Mouse (Mus musculus) layer of hippocampus, adult 2 months (tissue): ENCODE results near the gene Frrs1. TPM values are rescaled to one million over a fixed set of nuclear protein-coding genes. Genes with fewer than 3 reads are reported as not detected.
"Not testable (repeated sequence)": the region's sequence is repeated elsewhere in the genome, so short reads cannot be mapped to it uniquely, and the experiment has no call there.

ENCODE experiments used
- DNase-seq, 2 experiments: peaks; one replicate each; pipeline ENCODE4 v3.0.0; 2022; ENCODE audit warnings: low spot score in 2 of 2
- H3K27ac ChIP-seq: fragments of 200-600 bp; 2 replicates; pipeline ENCODE4 v1.8.1; 2022
- H3K4me3 ChIP-seq: fragments of 200-600 bp; 2 replicates; pipeline ENCODE4 v1.8.1; 2022; ENCODE audit warnings: mild to moderate bottlenecking
- CTCF ChIP-seq: fragments of 200-600 bp; conservative IDR thresholded peaks from 2 replicates; pipeline ENCODE4 v1.8.1; 2022; ENCODE audit warnings: antibody characterized with exemption, mild to moderate bottlenecking, moderate library complexity
- long read RNA-seq, 2 experiments: library from polyadenylated mRNA; stranded (forward); transcript quantifications; one replicate each; pipeline ENCODE4 v2.0.0; 2021; ENCODE audit warnings: borderline mapping rate in 2 of 2
- total RNA-seq, 2 experiments: library from RNA; stranded (reverse); gene quantifications; 2 replicates each; pipeline ENCODE4 v1.2.3; 2021

Gene Frrs1
- total RNA-seq = 1 to 10 TPM; 1.3 to 1.5 TPM
- long read RNA-seq, experiment 1, partial matches to known transcripts = 0 of 2 reads
- long read RNA-seq, experiment 1, other reads (novel, unspliced or antisense) = 2 of 2 reads
- long read RNA-seq, experiment 2, partial matches to known transcripts = 0 of 1 reads
- long read RNA-seq, experiment 2, other reads (novel, unspliced or antisense) = 1 of 1 reads

DNA sequence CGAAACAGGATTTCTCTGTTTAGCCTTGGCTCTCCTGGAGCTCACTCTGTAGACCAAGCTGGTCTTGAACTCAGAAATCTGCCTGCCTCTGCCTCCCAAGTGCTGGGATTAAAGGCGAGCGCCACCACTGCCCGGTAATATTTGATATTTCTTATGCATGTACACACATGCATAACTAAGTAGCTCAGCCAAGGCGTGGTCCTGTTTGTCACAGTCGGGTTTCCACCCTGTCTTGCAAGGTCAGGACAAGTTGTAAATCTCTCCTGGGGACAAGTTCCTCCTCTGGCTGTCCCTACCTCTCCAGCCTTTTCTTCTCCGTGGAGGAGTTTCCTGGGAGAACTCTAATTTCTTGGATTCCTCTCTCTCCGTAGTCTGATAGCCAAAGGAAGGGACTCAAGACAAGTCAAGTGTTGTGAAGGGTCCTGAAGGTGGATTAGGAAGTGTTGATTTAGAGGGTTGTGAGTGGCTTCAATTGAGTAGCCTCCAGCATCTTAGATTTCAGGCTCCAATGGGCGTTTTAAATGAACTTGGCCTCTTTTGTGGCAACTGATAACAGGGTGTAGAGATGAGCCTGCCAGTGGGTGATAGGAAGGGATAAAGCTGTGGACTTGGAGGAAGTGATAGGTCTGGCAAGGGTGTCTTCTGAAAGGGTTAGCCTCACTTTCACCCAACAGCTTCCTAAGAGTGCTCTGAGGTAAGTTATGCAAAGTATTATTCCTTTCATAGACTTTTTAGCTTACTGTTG, at the start of gene Frrs1:
Gene Frrs1, plus strand, starts transcription at position 524 of the 745 bp plus-strand sequence.
- no peak for DNase-seq
- TF ChIP-seq CTCF = no peak
- Histone ChIP-seq H3K27ac (no peak within 1 kb of the TSS), H3K4me3 (no peak within 1 kb of the TSS)

DNA sequence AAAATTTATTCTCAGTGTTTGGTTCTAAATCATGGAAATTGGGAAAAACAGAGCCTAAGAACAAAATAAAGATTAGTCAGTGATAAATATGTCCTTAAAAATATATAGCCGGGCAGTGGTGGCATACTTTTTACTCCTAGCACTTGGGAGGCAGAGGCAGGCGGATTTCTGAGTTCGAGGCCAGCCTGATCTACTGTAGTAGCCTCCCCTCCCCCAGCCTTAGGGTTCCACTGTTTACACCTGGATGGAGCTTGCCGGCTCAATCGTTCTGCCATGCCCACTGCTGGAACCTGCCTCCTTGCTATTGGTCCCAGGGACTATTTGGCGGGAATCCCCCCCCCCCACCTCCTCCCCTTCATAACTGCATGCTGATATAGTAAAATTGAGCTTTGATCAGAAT, 48.9 kb upstream of the Frrs1 start:
- DNase-seq, H3K27ac ChIP-seq: not testable (repeated sequence)

DNA sequence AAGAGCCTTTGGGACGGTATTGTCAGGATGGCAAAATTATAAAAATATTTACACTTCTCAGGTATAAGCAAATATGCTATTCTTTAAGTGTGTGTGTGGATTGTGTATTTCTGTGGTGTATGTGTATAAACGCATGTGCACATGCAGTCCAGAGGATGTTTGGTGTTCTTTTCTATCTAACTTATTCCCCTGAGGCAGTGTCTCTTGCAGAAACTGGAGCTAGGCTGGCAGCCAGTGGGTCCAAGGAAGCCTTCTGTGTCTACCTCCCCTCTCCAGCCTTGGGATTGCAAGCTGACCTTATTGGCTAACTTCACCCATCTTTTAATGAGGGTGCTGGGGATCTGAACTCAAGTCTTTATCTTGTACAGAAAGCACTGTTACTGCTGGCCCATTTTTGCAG, 46.3 kb upstream of the Frrs1 start:
- no peak overlapping the region for H3K4me3 ChIP-seq
- no peak for TF ChIP-seq CTCF
- H3K27ac ChIP-seq = no peak overlapping the region
- no peak for DNase-seq

More for the DNA sequence above, 48.9 kb upstream of the Frrs1 start:
- not testable (repeated sequence) for H3K4me3 ChIP-seq

DNA sequence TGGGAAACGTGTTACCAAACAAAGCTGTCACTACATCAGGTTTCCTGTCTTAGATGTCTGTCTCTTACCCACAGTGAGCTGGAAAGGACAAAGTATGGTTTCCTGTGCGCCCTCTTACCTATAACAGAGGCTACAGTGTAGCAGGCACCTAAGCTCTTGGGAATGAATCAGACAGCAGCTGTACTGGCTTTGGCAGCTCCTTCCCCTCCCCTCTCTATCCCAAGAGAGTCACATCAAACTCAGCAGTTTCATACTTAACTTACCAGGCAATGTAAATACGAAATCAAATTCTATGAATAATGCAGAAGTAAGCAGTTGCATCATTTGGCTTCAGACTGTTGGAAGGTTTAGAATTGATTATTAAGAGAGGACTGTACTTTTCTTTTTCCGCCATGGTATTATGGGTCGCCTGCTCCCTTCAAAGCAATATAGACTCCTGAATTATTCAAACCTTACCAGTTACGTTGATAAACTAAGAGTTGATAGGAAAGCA, 43.9 kb upstream of the Frrs1 start:
- Histone ChIP-seq H3K27ac (no peak overlapping the region), H3K4me3 (no peak overlapping the region)
- TF ChIP-seq CTCF = no peak
- no peak for DNase-seq

DNA sequence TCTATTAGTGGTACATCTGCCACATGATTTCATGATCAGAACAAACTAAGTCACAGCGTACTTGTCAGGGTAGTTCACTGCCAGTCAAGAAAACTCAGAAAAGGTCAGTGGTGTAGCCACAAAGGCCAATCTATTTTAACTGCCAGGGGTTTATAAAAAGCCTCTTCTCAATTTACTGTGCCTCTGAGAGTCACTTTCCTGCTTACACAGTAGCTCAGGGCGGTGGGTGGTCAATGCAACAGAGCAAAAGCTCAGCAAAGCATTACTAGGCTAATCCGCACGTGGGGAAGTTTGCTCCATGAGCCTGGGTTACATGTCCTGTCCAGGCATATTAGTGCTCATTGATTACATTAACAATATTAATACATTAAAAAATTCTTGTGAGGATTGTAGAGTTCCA, 43.3 kb upstream of the Frrs1 start:
- H3K4me3 ChIP-seq = no peak overlapping the region
- no peak for DNase-seq
- TF ChIP-seq CTCF = no peak
- H3K27ac ChIP-seq = no peak overlapping the region

DNA sequence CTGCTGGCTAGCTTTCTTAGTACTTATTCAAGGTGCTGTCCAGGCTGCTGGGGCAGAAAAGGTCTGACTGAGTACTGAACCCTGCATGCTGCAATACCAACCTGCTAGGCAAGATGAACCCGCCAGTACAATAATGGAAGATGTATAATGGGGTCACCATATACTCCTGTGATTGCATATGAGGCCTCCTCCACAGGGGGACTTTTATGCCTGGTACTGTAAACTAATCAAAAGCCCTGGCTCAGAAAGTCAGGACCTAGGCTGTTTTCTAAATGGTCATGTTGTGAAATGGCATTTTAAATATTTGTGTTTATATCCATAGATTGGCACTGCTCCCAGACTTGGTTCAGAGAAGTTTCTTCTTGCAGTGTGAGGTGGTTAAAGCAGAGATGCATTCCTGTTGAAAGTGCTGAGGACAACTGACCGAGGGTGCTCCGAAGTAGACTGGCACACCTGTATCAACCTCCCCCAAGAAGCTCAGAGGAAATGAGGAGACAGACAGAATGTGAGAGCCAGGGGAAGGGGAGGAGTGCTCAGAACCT, 42.5 kb upstream of the Frrs1 start:
- no peak for DNase-seq
- no peak for TF ChIP-seq CTCF

DNA sequence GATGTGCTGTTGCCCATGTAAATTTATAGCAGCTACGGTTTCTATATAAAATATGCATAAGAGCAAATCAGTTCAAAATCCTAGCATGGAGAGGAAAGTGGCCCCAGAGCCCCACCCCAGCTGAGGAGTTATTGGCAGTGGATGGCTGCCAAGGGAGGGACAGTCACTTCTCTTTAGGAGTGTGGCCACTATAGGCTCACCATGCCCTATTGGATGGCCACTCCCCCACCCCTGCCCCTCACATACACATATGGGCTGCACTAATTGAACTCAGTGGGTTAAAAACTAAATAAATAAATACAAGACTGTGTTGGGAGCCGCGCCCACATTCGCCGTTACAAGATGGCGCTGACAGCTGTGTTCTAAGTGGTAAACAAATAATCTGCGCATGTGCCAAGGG, 42.0 kb upstream of the Frrs1 start:
- H3K27ac ChIP-seq = no peak overlapping the region
- TF ChIP-seq CTCF = no peak
- DNase-seq = no peak
- H3K4me3 ChIP-seq = no peak overlapping the region

More for the DNA sequence above, 42.5 kb upstream of the Frrs1 start:
- H3K4me3 ChIP-seq = no peak overlapping the region
- no peak overlapping the region for H3K27ac ChIP-seq

DNA sequence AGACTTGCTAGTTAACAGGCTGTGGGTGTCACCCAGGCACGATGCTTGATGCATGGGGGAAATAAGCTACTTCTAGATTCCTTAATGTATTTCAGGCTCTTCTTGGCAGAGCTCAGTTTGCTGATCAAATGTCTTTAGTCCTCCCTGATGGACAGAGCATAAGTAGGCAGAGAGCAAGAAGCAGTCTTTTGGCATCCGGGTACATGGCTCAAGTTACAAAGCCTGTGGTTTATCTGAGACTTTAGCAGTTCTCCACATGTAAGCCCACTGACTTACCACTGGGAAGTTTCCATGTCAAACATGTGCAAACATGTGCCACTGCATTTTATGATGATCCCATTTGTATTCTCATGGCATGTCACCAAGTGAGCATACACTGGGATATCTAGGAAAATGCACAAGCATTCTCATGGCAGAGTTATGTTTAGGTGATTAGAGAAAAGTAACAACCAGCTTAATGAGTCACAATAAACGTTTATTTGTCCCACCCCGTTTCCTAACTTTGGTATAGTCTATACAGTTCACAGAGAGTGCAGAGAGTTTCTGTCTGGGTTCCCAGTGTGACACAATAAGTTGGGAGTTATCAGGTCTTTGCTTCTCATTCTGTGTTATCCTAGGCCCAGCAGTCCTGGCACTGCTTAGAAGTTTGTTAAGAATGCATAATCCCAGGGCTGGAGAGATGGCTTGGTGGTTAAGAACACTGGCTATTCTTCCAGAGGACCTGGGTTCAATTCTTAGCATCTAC, 32.6 kb upstream of the Frrs1 start:
- no peak for DNase-seq
- Histone ChIP-seq H3K4me3 (no peak overlapping the region), H3K27ac (no peak overlapping the region)
- TF ChIP-seq CTCF = no peak

DNA sequence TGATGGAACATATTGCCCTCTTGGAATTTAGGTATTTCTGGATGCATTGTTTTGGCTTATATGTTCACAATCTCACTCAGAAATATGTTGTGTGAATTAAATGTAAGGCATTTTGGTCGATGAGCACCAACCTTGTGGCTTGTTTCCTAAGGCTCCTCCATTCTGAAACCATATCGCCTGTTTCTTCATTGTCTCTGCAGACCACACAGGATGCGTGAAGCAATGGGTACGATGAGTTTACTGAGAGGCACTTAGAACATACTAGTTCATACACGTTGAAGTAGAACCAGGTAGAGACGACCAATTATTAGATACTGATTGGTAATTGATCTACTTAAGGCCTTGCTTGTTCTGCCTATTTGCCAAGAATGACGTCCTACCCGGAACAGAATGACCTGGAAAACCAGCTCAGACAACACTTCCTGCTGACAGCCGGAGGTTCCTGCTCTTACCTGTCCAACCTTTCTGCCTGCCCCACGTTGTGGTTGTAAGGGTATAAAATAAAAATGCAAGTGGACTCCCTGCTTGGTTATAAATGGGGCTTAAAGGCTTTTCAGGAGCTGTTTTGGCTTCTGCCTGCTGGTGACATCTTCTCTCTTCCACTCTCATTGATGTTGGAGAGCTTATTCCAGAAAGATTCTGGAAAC, 29.9 kb upstream of the Frrs1 start:
- no peak overlapping the region for H3K4me3 ChIP-seq
- H3K27ac ChIP-seq = no peak overlapping the region
- TF ChIP-seq CTCF = no peak
- DNase-seq = no peak

DNA sequence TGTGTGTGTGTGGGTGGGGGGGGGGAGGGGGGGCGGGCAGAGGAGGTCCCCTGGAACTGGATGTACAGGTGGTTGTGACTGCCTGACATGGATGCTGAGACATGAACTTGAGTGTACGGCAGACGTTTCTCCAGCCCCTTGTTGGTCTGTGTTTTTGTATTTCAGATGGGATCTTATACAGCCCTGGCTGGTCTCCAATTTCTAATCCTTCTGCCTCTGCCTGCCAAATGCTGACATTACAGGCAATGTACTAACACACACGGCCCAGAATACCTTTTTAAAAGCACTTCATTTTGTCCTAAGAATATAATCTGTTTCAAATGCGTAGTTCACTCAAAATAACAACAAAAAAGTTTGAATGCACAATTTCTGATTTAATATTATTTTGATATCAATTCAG, 27.9 kb upstream of the Frrs1 start:
- no peak overlapping the region for H3K4me3 ChIP-seq

DNA sequence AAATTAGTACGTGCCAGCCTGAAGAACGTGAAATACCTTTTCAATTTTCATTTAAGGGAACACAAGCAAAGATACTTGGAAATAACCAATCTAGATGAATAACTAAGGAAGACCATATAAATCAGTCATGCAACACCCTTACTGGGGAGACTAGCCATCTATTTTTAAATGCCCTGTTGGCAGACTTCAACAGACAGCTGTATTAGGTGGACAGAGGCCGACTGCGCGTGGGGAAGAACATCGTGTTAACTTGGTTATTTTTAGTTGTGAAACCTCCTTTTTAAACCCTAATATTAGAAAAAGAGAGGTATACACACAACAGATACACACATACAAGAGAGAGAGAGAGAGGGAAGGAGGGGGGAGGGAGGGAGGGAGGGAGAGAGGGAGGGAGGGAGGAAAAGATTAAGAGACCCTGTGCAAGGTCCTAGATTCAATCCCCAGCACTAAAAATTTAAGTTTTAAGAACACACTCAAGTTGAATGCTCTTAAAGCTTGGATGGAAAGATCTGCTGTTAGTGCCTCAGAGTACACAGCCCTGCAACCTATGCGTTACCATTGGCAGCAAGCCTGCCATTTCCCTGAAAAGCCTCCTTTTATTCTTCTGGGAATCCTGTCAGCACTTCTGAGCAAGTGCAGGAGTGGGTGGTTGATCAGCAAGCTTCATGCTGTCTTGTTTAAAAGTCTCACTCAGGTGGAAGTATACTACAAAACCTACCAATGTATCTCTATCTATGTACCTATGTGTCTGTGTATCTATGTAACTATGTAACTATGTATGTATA, 26.5 kb upstream of the Frrs1 start:
- H3K27ac ChIP-seq = no peak overlapping the region
- TF ChIP-seq CTCF = no peak
- DNase-seq = no peak

More for the DNA sequence above, 27.9 kb upstream of the Frrs1 start:
- TF ChIP-seq CTCF = 0 out of 2 replicates have a peak, but pooled peaks have one; percentile 10
- H3K27ac ChIP-seq = no peak overlapping the region
- DNase-seq = no peak

DNA sequence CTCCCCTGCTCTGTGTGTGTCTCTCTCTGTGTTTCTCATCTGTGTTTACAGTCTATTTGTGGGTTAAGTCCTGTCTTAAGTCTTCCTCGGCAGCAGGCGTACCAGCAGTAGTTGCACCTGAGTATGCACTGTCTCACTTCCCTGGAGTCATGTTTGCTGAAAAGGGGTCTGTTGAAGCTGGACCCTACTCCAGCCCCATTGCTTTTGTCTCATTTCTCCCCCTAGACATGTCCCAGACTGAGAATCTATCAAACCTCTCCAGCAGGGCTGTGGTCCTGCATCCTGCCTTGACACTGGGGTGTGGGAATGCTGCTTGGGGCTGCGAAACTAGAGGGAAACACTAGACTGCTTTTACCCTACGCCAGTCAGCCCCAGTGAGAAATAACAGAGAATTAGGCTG, 25.8 kb upstream of the Frrs1 start:
- no peak overlapping the region for H3K27ac ChIP-seq
- TF ChIP-seq CTCF = no peak
- DNase-seq = no peak
- H3K4me3 ChIP-seq = no peak overlapping the region

More for the DNA sequence above, 26.5 kb upstream of the Frrs1 start:
- H3K4me3 ChIP-seq = no peak overlapping the region
